Mouse (Mus musculus): ENCODE measurements around the gene Zfyve1. TPM values are rescaled to one million over a fixed set of nuclear protein-coding genes. Genes with fewer than 3 reads are reported as not detected.
"Not testable (repeated sequence)": the region's sequence is repeated elsewhere in the genome, so short reads cannot be mapped to it uniquely, and the experiment has no call there.

Zfyve1 gene
- polyA plus RNA-seq (2015; fragmentation: Nextera tagmentation; extraction: Ambion mirVana), result 7.8 and 8.8 TPM in 2 replicates

DNA sequence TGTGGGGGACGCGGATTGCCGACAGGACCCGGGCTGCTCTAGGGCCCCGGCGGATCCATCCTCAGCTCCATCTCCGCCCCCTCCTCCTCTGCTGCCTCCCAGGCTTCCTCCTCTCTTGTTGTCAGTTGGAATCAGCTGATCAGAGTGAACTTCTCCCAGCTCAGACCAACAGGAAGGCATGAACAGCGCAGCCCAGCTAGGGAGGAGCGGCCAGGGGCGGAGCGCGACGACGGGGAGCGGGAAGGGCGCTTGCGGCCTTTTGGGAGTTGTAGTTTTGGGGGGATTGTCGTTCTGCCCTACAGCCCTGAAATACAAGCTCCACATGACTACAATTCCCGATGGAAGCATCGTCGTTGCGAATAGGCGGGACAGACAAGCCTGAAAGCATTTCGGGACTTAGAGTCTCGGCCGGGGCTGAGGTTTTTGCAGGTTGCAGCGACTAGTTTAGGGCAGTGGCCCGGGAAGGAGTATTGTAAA, at the start of gene Zfyve1:
Zfyve1 (minus strand) TSS at position 198 of the 477 bp plus-strand sequence.
- H3K4me2 ChIP-seq, result peak within 1 kb of the TSS; percentile 86
- H3K27me3 ChIP-seq, result no peaks in the 10 kb centered on the region
- H3K4me1 ChIP-seq (replicated peaks), result peaks cover 38% of the 10 kb centered on the region
- no peaks in the 10 kb centered on the region for H3K9me3 ChIP-seq (replicated peaks)
- WGBS (ENCODE audit: insufficient replicate concordance), result under 1% methylated on average over 28 of the region's 28 CpGs
- peak within 1 kb of the TSS; percentile 94 for H3K9ac ChIP-seq
- peak; percentile 98 for ATAC-seq (ENCODE audit: insufficient read depth)
- peak within 1 kb of the TSS; percentile 99 for H3K4me3 ChIP-seq (replicated peaks)
- H3K36me3 ChIP-seq (replicated peaks), result peaks cover 22% of the 10 kb centered on the region
- peak within 1 kb of the TSS; percentile 93 for H3K27ac ChIP-seq (replicated peaks)

DNA sequence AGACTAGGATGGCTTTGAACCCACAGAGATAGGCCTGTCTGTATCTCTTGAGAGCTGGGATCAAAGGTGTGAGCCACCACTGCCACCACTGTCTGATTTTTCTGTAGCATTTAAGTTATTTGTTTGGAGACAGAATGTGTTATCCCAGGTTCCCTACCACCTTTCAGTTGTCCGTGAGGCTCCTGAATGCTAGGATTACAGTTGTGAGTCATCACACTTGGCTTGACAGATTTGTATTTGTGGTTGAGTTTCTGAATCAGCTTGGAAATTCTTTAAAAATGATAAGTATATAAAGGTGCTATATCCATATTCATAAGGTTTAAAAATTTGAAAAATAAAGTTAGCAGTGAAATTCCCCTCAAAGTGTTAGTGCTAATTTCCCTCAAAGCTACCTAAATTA, 46.1 kb upstream of the Zfyve1 start:
- 94% methylated on average over 1 of the region's 1 CpGs for WGBS (ENCODE audit: insufficient replicate concordance)
- Histone ChIP-seq H3K4me1 (replicated peaks) (no peaks in the 10 kb centered on the region), H3K9me3 (replicated peaks) (no peaks in the 10 kb centered on the region), H3K27me3 (no peaks in the 10 kb centered on the region), H3K4me2 (no peak overlapping the region), H3K4me3 (replicated peaks) (no peak overlapping the region), H3K9ac (no peak overlapping the region), H3K36me3 (replicated peaks) (peaks cover 72% of the 10 kb centered on the region), H3K27ac (replicated peaks) (no peak overlapping the region)
- no peak for ATAC-seq (ENCODE audit: insufficient read depth)

DNA sequence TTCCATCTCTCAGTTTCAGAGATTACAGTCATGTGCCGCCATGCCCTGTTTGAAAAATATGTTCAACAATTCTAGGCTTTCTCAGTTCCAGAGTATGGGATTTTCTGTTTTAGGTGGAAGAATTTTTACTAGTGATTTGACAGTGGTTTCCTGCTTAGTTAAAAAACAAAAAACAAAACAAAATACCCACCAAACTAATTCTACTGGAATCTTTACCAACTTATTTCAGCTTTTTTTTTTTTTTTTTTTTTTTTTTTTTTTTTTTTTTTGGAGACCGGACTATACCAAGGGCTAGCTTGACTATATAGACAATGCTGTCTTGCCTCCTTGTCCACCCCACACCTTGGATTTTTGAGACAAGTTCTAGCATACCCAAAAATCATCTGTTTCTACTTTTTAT, 44.2 kb upstream of the Zfyve1 start:
- Histone ChIP-seq H3K4me1 (replicated peaks) (0 out of 2 replicates have a peak, but pooled peaks cover 3% of the 10 kb centered on the region), H3K9ac (no peak overlapping the region), H3K9me3 (replicated peaks) (no peaks in the 10 kb centered on the region), H3K36me3 (replicated peaks) (peaks cover 73% of the 10 kb centered on the region), H3K4me2 (no peak overlapping the region), H3K27ac (replicated peaks) (no peak overlapping the region), H3K4me3 (replicated peaks) (no peak overlapping the region), H3K27me3 (no peaks in the 10 kb centered on the region)
- no peak for ATAC-seq (ENCODE audit: insufficient read depth)
- 88% methylated on average over 2 of the region's 2 CpGs for WGBS (ENCODE audit: insufficient replicate concordance)

DNA sequence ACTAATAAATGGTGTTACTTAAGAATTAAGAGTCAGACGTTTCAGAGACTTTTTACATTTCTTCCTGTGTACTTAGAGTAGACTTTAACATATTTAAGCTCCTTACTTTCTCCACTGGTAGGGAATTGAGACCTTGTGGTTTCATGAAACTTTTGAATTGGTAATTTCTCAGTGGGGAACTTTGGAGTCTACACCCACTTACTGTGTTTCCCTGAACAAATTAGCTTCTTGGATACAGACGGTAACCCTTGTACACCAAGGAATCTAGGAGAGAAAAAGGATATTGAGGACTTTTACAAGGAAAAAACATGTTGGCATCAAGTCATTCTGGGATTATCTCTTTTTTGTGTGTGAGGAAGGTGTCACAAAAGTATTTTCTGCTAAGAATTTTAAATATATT, 36.8 kb upstream of the Zfyve1 start:
- ATAC-seq (ENCODE audit: insufficient read depth), result no peak
- Histone ChIP-seq H3K9ac (peak overlapping the region; percentile 31; the same call in 1 of the 2 replicates), H3K4me2 (peak overlapping the region; percentile 77), H3K4me3 (replicated peaks) (peak overlapping the region; percentile 95), H3K4me1 (replicated peaks) (peaks cover 18% of the 10 kb centered on the region), H3K27ac (replicated peaks) (no peak overlapping the region), H3K27me3 (no peaks in the 10 kb centered on the region), H3K9me3 (replicated peaks) (no peaks in the 10 kb centered on the region), H3K36me3 (replicated peaks) (peaks cover 32% of the 10 kb centered on the region)
- 38% methylated on average over 2 of the region's 2 CpGs for WGBS (ENCODE audit: insufficient replicate concordance)

DNA sequence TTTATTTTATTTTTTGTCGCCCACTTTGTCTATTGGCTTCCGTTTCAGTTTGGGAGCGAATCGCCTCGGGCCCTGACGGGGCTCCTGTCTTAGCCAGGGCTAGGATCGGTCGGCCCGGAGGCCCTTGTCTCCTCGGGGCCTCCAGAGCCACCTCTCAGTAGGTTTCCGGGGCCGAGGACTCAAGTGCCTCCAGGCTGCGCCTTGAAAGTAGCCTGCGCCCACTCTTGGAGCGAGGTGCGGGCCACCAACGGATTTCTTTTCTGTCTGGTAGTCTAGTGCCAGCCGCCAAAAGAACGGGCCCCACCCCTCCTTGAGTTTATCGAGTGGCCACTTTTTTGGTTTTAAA, 35.6 kb upstream of the Zfyve1 start:
- Histone ChIP-seq H3K9ac (peak overlapping the region; percentile 96), H3K27me3 (no peaks in the 10 kb centered on the region), H3K36me3 (replicated peaks) (peaks cover 26% of the 10 kb centered on the region), H3K4me2 (peak overlapping the region; percentile 77), H3K4me1 (replicated peaks) (peaks cover 18% of the 10 kb centered on the region), H3K9me3 (replicated peaks) (no peaks in the 10 kb centered on the region), H3K4me3 (replicated peaks) (peak overlapping the region; percentile 95), H3K27ac (replicated peaks) (peak overlapping the region; percentile 93)
- ATAC-seq (ENCODE audit: insufficient read depth), result peak; percentile 4
- WGBS (ENCODE audit: insufficient replicate concordance), result under 1% methylated on average over 20 of the region's 20 CpGs

DNA sequence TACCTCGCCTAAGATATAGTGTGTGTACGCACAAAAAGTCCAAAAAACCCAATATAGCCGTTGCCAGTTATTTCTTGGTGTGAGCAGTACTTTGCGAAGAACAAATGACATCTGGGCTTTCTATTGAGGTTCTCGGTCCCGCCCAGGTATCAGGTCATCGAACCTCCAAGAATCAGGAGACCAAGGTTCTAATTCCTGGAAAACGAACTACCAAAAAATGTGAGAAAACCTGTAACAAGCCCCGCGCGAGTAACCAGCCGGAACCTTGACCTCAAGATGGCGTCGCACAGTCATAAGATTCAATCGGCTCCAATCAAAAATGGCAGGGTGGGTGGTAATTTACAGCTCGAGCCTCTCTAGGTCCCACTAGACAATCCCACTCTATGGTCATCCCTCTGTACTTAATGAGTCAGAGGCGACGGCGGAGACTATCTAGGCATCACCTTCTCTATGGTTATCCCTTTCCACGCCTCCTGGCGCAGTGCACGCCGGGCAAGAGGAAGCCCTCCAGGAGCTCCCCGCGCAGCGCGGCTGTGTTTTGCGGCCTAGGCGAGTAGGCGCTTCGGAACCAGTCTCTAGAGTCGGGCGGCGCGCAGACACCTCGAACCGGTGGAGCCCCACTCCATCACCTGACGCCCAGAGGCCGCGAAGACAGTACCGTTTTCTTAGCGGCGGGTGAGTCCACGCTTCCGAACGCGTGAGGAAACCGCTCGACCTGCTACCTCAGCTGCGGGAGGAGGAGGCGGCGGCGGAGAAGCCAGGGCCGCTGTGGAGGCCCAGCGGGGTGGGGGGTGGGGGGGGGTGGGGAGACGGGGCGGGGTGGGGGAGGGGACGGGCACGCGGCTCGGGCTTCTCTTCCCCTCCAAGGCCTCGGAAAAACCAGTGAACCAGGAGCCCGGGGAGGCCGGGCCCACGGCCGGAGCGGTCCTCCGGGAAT, 35.0 kb upstream of the Zfyve1 start:
- peak; percentile 100 for ATAC-seq (ENCODE audit: insufficient read depth)
- Histone ChIP-seq H3K27ac (replicated peaks) (peak overlapping the region; percentile 93), H3K36me3 (replicated peaks) (peaks cover 19% of the 10 kb centered on the region), H3K27me3 (no peaks in the 10 kb centered on the region), H3K9me3 (replicated peaks) (no peaks in the 10 kb centered on the region), H3K9ac (peak overlapping the region; percentile 96), H3K4me3 (replicated peaks) (peak overlapping the region; percentile 95), H3K4me2 (peak overlapping the region; percentile 77), H3K4me1 (replicated peaks) (peaks cover 15% of the 10 kb centered on the region)
- WGBS (ENCODE audit: insufficient replicate concordance), result under 1% methylated on average over 68 of the region's 68 CpGs

DNA sequence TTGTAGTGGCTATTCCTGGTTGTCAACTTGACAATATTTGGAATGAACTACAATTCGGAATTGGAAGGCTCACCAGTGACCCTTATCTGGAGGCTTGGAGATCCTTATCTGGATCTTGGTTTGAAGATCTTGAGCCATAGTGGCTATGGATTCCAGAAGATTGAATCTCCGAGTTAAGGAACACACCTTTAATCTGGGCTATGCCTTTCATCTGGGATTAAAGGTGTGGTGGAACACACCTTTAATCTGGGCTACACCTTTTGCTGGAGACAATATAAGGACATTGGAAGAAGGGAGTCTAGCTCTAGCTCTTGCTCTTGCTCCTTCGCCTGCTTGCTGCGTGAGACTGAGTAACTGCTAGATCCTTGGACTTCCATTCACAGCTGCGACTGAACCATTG, 33.9 kb upstream of the Zfyve1 start, which contains the start of gene Rbm25:
Rbm25 (plus strand) TSS at position 301 of the 400 bp plus-strand sequence.
- H3K4me3 ChIP-seq (replicated peaks), result peak within 1 kb of the TSS; percentile 95
- H3K9me3 ChIP-seq (replicated peaks); ATAC-seq (ENCODE audit: insufficient read depth); H3K27me3 ChIP-seq: not testable (repeated sequence)
- peaks cover 15% of the 10 kb centered on the region for H3K4me1 ChIP-seq (replicated peaks)
- H3K9ac ChIP-seq, result peak within 1 kb of the TSS; percentile 96
- peak within 1 kb of the TSS; percentile 93 for H3K27ac ChIP-seq (replicated peaks)
- WGBS (ENCODE audit: insufficient replicate concordance), result no CpG with 5 or more reads among the region's 5 CpGs
- peaks cover 11% of the 10 kb centered on the region for H3K36me3 ChIP-seq (replicated peaks)
- peak within 1 kb of the TSS; percentile 77 for H3K4me2 ChIP-seq

DNA sequence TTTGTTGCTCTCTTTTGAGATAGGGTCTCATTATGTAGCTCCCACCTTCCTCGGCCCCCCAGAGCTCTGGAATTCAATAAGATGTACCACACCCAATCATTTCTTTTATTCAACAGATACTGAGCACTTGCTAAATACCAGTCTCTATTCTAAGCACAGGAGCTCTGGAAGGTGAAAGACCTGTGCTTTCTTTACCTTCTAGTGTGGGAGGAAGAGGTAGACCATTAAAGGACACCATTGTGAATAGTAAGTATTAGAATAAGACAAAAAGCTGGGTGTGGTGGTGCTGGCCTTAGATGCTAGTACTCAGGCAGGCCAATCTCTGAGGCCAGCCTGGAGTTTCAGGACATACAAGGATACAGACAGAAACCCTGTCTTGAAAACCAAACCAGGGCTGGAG, 27.3 kb upstream of the Zfyve1 start:
- no peak overlapping the region for H3K27ac ChIP-seq (replicated peaks)
- H3K9me3 ChIP-seq (replicated peaks), result no peaks in the 10 kb centered on the region
- no peaks in the 10 kb centered on the region for H3K36me3 ChIP-seq (replicated peaks)
- H3K9ac ChIP-seq, result no peak overlapping the region
- H3K27me3 ChIP-seq, result no peaks in the 10 kb centered on the region
- WGBS (ENCODE audit: insufficient replicate concordance), result 67% methylated on average over 1 of the region's 1 CpGs
- no peak overlapping the region for H3K4me3 ChIP-seq (replicated peaks)
- no peak overlapping the region for H3K4me2 ChIP-seq
- no peak for ATAC-seq (ENCODE audit: insufficient read depth)
- no peaks in the 10 kb centered on the region for H3K4me1 ChIP-seq (replicated peaks)

DNA sequence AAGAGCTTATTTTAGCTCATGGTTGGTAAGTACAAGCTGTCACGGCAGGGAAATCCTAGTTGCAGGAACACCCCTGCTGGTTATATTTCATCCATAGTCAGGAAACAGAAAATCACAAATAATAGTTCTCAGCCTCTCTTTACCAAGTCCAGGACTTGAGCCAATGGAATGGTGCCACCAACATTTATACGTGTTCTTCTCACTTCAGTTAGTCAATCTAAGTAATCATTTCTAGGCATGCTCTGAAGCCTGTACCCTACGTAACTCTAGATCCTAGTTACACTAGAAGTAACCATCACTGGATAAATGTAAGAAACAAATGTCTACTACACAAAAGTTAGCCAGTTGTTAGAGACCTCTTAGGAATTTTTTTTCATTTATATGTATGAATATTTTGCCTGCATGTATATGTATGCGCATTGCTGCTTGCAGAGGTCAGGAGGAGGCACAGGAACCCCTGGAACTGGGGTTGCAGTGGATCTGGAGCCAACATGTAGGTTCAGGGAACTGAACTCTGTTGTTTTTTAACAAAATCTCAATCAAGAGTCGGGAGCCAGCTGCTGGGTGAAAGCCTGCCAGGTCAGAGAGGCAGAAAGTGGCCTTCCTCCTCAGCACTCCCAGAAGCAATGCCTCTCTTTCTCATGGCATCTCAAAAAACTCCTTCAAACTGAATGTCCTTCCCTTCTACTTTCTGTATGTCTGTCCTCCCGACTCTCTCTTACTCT, 25.2 kb upstream of the Zfyve1 start:
- H3K4me1 ChIP-seq (replicated peaks), result no peaks in the 10 kb centered on the region
- no peak overlapping the region for H3K4me2 ChIP-seq
- H3K9ac ChIP-seq, result no peak overlapping the region
- no peaks in the 10 kb centered on the region for H3K27me3 ChIP-seq
- H3K4me3 ChIP-seq (replicated peaks), result no peak overlapping the region
- no peak for ATAC-seq (ENCODE audit: insufficient read depth)
- H3K27ac ChIP-seq (replicated peaks), result no peak overlapping the region
- no peaks in the 10 kb centered on the region for H3K9me3 ChIP-seq (replicated peaks)
- H3K36me3 ChIP-seq (replicated peaks), result no peaks in the 10 kb centered on the region
- WGBS (ENCODE audit: insufficient replicate concordance), result 62% methylated on average over 6 of the region's 6 CpGs

DNA sequence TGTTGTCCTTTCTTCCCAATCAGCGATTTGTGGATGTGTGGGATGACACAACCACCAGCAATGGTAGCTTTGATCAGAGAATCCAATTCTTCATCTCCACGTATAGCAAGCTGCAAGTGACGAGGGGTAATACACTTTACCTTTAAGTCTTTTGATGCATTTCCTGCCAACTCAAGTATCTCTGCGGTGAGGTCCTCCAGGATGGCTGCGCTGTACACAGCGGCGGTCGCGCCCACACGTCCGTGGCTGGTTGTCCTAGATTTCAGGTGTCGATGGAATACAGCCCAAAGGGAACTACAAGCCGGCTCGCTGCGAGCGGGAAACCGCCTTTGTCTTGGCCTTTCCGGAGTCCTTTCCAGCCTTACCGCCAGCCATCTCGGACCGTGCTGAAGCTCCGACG, 23.7 kb upstream of the Zfyve1 start:
- H3K9ac ChIP-seq; H3K27me3 ChIP-seq; H3K4me1 ChIP-seq (replicated peaks); H3K27ac ChIP-seq (replicated peaks); H3K4me3 ChIP-seq (replicated peaks); H3K9me3 ChIP-seq (replicated peaks); H3K36me3 ChIP-seq (replicated peaks); ATAC-seq (ENCODE audit: insufficient read depth): not testable (repeated sequence)
- peak overlapping the region; percentile 40 for H3K4me2 ChIP-seq
- whole genome bisulfite sequencing (ENCODE audit: insufficient replicate concordance), result 42% methylated on average over 23 of the region's 23 CpGs

DNA sequence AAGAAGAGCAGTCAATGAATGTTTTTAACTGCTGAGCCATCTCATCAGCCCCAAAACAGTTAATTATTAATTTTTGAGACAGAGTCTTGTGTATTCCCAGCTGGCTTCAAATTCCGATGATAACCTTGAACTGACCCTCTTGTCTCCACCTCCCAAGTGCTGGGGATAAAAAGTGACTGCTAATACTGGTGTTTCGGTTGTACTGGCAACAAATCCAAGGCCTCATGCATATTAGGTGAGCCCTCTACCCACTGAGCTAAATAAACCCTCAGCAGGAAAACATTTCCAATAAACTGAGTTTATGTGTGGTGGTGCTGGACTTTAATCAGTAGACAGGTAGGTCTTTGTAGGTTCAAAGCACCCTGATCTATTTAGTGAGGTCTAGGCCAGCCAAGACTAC, 22.0 kb upstream of the Zfyve1 start:
- H3K9me3 ChIP-seq (replicated peaks), result no peaks in the 10 kb centered on the region
- H3K36me3 ChIP-seq (replicated peaks), result no peaks in the 10 kb centered on the region
- H3K4me1 ChIP-seq (replicated peaks), result no peaks in the 10 kb centered on the region
- H3K4me2 ChIP-seq, result no peak overlapping the region
- no peak for ATAC-seq (ENCODE audit: insufficient read depth)
- WGBS (ENCODE audit: insufficient replicate concordance), result 61% methylated on average over 2 of the region's 2 CpGs
- H3K27me3 ChIP-seq, result no peaks in the 10 kb centered on the region
- H3K9ac ChIP-seq, result no peak overlapping the region
- H3K4me3 ChIP-seq (replicated peaks), result no peak overlapping the region
- H3K27ac ChIP-seq (replicated peaks), result no peak overlapping the region

All from liver, embryonic 15.5 days (tissue).